Mouse (Mus musculus) left cerebral cortex, adult 11 months (tissue): ENCODE measurements at regions not wholly inside any gene's neighbourhood (a gene's known extent, or its start where the extent isn't known, plus 50 kb on each side); places are given as distances from the start of the nearest gene placed in this dataset.
A peak's percentile ranks its signal among the peaks of the same experiment; 100 is the strongest.

Experiments
- DNase-seq: peaks from one replicate; pipeline ENCODE4 v3.0.0; 2022; ENCODE audit warnings: low spot score

DNA sequence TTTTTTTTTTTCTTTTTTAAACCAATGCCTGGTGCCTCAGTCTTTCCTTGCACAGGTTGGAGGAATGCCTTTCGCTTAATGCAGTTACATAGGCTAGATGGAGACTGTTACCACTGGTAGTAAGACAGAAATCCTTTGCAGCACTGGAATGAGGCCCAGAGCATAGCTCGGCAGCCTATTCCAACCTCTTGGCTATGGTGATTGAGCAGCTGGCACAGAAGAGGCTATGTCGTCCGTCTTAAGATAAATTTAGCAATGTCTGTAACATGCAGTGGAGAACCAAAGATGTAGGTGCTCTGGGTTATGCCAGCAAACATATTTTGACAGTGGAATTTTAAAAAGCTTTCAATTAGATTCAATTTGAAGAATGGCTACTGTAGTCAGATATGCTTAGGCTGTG lies 343.2 kb upstream of the Fam98a start:
- no peak for DNase-seq

DNA sequence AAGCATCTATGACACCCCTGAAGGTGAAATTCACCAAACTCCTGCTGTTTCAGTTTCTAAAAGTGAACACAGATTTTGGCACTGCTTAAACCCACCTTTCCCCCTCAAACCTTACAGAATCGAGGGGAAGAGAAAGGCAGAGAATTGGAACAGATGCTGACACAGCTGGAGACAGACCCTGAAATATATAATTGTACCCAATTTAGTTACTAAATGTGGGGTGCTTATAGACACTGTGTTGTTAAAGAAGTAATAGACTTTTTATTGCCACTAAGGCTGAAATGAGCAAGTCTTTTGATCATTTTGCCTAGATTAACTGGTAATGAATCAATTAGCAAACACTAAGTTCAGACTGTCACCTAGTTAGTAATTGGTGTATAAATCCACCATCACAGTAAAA lies 341.8 kb upstream of the Fam98a start:
- no peak for DNase-seq

DNA sequence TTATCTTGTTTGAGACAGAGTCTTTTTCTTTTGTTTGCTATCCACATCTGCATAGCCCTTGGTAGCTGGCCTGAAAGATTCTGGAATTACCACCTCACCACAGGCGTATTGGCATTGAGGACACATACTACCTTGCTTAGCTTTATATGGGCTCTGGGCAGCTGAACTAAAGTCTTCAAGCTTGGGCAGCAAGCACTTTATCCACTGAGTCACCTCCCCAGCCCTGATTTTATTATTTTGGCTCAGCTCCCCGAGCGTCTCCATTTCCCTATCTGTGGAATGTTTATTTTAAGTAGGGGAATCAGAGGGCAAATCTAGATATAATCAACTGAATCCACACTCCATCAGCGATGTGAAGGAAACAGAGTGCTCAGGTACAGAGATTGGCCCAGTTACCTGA lies 340.4 kb upstream of the Fam98a start:
- no peak for DNase-seq

DNA sequence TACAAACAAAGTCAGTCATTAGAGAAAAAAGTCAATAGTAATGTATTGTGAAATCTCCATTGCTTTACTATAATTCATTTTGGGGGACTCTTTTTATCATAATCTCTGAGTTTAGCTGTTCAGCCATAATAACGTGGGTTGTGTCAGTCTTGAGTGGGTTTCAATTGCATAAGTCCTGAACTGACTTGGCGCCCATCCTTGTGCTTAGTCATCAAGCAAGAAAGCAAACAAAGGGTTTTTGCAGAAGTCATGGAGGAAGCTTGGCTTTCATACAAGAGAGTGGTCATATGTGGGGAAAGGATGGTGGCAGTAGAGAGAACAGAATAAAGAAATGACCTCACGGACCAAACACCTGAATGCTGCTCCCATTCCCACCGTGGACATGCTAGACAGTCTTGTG lies 339.8 kb upstream of the Fam98a start:
- DNase-seq: no peak

DNA sequence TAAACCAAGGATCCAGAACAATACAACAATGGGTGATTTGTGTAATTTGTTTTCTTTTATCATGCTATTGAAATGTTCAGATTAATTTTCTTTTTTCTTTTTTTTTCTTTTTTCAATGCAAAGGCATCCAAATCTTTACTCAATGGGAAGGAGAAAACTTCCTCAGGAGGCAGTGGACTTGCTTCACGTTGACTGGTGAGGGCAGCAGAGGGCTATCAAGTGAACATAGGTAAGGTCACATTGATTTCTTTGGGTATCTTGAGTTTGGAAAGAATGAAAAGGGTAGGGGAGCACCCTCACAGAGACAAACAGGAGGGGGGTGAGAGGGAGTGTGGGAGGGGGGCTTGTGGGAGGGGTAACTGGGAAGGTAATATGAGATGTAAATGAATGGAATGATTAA lies 326.1 kb upstream of the Fam98a start:
- no peak for DNase-seq

DNA sequence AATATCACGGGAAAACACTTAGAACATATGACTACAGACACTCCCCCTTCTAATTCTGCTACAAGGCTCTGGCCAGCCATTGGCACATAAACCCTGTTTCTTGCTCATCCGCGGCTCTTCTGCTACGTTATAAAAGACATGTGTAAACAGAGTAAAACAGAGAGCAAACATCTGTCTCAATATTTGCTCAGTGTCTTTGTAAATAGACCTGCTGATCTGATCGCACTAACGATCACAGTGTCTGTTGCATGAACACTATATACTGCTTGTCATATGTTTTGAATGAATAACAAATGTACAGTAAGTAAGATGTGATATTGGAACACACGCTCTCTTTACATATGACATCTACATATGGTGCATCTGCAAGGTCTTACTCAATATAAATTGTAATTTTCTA lies 325.1 kb upstream of the Fam98a start:
- DNase-seq: no peak

DNA sequence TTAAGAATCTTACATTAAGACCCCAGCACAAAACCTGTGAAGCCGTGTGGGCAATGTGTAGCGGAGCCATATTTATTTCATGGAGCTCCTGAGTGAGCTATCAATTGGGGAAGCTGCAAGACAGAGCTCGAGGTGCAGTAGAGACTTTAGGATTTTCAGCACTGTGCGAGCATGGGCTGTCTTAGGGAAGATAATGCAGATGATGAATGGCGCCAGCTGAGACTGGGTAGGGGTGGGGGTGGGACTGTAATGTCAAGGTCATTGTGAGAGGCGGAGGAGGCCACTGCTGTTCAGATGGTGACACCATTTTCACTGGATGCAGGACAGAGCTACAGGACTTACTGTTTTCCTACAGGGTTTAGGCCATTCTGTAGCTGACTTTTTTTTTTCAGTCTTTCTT lies 322.8 kb upstream of the Fam98a start:
- no peak for DNase-seq

DNA sequence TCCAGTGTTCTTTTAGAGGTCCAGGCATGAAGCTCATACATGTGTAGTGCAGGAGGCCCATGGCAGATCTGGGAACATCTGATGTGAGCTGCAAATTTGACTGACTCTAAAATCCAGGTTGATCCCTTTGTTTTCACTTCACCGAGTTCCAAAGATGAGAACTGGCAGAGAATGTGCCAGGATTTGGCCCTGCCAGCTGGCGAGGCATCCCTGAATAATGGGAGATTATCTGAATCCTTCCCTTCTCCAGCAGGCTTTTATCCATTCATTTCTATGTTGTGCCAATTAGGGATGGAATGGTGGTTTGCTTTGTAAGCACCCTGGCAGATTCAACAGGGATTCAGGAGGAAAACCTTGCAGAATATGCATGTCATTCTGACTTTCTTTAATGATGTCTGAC lies 318.7 kb upstream of the Fam98a start:
- no peak for DNase-seq

DNA sequence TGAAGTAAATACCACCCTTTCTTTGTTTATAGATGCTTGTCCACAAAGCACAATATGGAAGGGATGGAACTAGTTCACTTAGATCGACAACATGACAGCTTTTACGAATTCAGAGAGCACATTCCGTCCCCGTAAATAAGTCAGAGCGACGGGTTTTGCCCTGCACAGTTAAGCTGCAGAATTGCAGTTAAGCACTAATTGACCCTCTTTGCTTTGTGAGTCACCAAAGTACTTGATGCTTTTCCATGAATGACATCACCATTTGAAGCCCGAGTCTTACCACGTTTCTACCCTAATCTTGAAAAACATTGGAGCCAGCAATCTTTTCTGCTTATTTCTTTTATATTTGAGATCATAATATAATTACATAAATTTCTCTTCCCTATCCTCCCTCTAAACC lies 305.3 kb upstream of the Fam98a start:
- DNase-seq: no peak

DNA sequence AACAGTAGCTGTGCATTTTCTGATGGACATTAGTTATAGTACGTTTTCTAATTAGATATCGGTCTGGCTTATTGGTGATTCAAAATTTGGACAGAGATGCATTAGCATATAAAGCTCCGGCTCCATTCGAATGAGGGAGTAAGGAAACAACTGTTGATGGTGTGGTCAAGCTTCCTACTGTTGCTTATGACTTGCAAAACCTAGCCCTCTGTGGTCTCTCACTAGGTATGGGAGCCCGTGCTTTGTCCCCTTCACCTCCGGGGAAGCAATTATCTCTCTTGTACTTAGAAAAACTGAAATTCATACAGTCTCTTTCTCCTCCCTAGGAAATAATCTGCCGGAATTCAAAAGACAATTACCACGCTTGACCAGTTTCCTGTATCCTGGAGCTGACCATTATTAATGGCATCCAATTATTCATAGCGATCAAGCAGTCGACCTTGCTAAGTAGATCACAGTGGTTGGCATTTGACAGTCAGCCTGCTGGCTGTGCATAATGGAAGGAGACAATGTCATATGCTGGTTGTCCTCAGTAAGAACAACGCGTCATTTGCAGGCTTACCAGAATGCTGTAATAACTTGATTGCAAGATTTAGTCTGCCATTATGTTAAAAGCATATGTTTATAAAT lies 264.4 kb upstream of the Fam98a start:
- DNase-seq: no peak

DNA sequence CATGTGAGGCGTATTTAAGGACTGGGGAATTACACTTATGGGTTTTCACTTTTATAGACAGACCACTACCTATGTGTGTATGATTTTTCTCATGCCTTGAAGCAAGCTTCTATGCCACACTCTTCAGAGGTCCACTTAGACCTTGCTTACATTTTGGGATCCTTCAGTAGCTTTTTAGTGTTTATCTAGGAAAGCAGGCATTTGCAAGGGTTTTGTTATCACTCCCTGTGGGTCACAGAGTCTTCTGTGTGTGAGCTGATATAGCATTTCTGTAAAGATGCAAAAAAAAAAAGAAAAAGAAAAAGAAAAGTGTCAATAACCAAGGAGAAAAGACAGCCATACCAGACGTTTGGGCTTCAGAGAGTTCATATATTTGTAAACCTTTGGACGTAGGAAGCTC lies 260.4 kb upstream of the Fam98a start:
- no peak for DNase-seq

DNA sequence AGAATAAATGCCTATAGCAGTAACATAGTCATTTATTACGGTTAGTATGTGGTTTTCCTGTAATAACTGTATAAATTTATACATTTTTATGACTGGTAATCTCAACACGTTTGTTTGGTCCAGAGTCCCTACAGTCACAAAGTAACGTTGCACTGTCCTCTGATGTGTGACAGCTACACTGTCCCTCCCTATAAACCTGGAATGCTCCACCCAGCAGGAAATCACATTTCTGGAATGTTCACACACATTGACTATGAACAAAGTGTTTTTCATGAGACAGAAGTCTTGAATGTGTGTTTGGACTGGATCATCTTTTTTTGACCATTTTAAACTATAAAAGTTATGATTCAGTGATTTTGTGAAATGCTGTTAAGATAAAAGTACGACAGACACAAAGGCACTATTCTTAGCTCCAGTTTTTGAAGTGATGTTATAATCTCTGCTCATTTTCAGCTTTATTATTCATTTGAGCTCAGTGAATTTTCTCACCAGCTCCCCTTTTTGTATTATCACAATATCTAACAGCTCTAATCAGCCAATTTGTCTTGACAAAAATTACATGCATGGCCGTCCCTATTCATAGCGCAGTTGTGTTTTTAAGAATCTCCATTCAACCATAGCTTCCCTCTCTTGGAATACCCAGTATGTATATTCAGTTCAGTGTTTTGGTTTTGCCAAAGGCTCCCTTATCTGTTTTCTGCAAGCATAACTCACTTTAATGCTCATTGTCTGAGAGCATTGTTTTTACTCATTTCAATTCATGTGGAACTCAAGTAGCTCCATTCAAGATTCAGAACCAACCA lies 257.0 kb upstream of the Fam98a start:
- no peak for DNase-seq

DNA sequence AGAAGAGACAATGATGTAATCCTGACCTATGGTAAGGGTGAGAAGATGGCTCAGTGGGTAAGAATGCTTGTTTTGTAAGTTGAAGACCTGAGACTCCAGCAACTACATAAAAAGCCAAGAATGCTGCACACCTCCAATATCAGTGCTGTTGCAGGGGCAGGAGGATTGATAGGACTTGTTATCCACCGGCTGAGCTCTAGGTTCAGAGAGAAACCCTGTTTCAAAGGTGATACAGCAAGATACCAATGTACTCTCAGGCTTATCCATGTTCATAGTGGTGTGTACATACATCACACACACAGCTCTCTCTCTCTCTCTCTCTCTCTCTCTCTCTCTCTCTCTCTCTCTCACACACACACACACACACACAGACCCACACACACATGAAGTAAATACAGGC lies 256.3 kb upstream of the Fam98a start:
- no peak for DNase-seq

DNA sequence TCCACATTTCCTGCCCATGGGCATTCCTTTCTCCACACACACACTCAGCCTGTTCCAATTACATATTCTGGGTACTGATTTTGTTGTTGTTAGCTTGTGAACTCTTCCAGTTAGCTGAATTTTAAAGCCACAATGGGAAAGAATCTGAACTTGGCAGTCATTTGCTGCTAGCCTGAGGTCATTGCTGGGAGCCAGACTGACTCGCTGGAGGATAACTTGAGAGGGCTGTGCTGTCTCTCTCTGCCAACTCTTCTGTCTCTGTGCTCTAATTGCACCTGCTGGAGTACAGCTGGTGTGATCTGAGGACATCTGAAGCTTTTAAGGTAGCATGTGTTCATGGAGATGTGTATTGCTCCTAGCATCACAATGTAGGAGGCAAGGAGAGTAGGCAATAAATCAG lies 252.6 kb upstream of the Fam98a start:
- no peak for DNase-seq

DNA sequence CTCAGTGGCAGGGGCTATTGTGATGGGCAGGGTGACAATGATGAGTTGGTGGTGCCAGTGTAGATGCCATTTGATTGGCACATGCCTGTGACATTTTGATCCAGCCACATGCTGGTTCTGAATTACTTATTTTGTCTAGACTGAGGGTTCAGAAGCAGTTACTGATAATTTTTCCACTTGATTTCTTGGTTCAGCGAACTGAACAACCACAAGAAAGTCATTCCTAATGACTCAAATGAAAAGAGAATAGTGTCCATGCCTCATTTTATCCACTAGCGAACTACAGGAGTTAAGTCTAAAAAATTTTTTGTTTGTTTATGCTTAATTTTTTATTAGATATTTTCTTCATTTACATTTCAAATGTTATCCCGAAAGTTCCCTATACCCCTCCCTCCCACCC lies 244.6 kb upstream of the Fam98a start:
- DNase-seq: no peak

DNA sequence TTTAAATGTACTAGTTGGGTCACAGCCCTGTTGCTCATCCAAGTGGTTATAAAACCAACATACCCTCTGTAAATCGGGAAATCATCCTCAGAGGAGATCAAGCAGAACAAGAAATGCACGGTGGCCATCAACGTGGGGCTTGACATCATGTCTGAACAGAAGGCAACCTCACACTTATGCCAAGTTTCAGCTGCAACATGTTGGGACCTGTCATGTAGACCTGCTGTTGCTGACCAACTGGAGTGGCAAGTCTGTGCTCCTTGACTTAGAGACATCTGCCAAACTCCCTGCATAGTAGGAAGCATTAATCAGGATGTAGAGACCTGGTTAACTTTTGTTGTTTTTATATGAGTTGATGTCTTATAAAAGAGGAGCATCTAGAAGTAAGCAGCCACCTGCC lies 244.0 kb upstream of the Fam98a start:
- DNase-seq: no peak

DNA sequence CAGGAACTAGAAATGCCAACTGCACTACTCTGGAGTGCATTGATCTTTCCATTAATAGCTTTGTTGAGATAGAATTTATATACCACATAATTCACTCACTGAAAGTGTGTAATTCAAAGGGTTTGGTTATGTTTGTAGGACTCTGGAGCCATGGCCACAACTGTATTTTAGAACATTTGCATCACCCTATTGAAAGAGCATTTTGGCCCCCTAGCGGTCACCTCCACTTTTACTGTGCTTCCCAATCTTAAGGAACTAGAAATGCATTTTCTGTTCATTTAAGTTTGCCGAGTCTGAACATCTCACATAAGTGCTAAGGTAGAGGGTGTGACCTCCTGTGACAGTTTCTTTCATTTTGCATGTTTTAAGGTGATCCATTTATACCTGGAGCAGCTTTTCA lies 228.0 kb upstream of the Fam98a start:
- DNase-seq: no peak

DNA sequence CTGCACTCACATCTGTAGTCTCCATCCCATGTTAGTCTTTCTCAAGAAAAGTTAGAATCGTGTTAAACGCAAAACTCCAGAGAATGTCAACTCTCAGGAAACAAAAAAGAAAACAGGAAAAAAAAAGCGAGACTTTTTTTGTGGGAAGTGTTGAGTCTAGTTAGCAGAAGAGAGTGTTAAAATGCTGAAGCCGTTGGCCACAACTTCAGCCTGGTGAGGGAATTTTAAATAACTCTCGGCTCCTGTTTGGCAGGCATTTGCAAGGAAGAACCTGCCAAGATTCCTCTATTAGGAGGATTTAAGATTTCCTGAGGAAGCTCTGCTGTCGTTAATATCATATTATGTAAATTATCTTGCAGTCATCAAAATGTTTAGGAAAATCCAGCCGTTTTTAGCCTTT lies 224.9 kb upstream of the Fam98a start:
- DNase-seq: peak; percentile 10

DNA sequence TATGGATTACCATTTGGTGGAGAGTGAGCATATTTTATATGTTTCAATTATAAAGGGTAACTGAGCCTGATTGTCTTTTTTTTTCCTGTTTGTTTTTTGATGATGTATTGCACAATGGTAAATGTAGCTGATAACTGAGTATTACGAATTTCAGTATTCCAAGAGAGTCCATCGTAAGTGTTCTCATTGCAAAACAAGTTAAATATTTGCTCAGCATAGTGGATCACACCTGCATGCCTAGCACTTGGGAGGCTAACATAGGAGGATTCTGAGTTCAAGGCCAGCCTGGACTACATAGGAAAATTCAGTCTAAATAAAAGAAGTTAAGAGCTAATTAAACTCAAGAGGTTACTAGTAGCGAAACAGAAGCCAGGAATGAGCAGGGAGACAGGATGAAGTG lies 223.8 kb upstream of the Fam98a start:
- DNase-seq: no peak

DNA sequence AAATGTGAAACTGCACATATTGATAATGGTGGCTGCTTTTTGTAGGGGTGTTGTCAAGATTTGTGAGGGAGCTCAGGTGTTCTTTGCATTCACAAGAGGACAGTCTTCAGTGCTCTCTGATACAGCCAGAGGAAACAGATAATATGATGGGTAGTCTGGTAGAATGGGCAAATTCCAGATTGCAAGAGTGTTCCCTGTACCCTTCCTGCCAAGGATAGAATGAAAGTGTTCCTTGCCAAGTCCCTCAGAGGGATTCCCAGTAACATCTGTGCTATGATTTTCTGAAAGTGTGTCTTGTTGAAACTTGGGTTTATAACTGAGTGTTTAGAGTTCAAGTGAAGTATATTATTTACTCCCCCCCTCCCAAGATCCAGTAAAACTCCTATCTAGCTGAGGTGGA lies 221.1 kb upstream of the Fam98a start:
- no peak for DNase-seq

DNA sequence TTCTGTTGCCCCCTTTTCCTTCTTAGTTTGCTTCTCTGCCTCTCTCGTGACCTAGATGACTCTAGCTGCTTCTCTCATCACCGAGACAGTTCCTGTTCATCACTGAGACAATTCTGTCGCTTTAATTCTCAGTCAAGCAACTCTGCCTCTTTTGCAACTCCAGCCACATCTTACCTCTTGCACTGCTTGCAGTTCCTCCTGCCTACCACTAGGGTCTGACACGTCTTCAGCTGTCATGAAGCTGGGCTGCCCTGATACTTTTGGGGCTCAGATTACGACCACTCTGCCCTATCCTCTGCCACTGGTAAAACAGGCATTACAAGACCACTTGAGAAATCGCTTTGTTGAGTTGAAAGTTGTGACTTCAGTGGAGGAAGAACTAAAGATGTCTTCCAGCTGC lies 216.9 kb upstream of the Fam98a start:
- DNase-seq: no peak

DNA sequence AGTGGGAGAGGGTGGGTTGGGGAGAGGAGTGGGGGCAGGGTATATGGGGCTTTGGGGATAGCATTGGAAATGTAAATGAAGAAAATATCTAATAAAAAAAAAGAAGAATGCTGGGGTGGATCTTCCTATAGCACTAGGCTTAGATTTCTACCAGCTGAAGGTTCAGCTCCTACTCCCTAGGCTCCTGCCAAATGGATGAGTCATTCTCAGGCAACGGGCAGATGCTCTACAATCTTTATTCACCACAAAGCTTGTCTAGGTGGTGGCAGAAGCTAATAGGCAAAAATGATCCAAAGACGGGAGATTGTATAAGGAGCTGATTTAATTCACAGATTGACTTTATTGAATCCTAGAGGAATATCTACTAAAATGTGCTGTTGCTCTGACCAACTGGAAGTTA lies 211.6 kb upstream of the Fam98a start:
- DNase-seq: peak; percentile 21

DNA sequence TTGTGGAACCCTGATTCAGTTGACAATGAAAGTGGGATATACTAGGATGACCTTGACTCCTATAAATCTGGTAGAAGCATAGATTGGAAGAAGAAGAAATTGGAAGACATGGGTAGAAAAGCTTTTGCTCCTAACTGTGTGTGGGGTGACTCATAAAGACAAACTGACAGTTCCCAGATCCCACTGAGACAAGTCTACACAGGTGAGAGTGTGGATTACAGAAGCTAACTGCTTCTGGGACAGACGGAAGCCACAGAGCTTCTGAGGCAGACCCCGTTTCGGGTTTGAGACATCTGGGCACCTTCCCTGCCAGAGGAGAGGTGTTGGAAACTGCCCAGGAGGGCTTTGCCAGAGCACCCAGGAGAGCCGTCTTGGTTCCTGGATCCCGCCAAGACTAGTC lies 204.7 kb upstream of the Fam98a start:
- DNase-seq: no peak

DNA sequence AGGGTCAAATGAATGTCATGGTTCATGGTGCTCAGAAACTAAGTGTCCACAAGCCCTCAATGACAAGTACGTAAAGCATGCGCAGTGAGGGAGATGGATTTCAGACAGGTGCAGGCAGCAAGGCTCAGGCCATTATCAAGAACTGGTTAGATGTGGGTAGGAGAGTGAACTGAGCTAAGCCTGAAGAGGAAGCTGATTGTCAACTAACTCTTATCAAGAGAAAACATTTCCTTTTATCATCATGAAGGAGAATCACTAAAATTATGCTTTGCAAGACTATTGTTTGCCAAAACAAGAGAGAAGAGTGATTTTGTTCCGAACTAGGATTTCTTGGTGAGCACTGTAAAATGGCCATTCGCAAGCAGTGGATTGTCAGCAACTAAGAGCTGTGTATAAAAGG lies 164.7 kb upstream of the Fam98a start:
- no peak for DNase-seq
